Mouse (Mus musculus): ENCODE measurements around the gene Tes.
A peak's percentile ranks its signal among the peaks of the same experiment; 100 is the strongest.
"Not testable (repeated sequence)": the region's sequence is repeated elsewhere in the genome, so short reads cannot be mapped to it uniquely, and the experiment has no call there.

The Tes gene

GRCm38 (mm10) chr6:17064936-17065790 is at the start of gene Tes:
Tes (plus strand) TSS chr6:17065149.
- peak; percentile 84 to 89 for DNase-seq

GRCm38 (mm10) chr6:17025886-17026285 is 39.1 kb upstream of the Tes start:
- DNase-seq: no peak

- no peak for DNase-seq
Observed at GRCm38 (mm10) chr6:17027572-17027971, 37.4 kb upstream of the Tes start.

- DNase-seq: no peak
Observed at GRCm38 (mm10) chr6:17028809-17029208, 36.1 kb upstream of the Tes start.

GRCm38 (mm10) chr6:17032231-17032728 is 32.7 kb upstream of the Tes start:
- DNase-seq: no peak

GRCm38 (mm10) chr6:17034095-17034494 is 30.9 kb upstream of the Tes start:
- DNase-seq: no peak

- no peak for DNase-seq
Observed at GRCm38 (mm10) chr6:17035228-17035627, 29.7 kb upstream of the Tes start.

- DNase-seq: no peak
Observed at GRCm38 (mm10) chr6:17051432-17052025, 13.4 kb upstream of the Tes start.

- no peak for DNase-seq
Observed at GRCm38 (mm10) chr6:17053028-17053660, 11.8 kb upstream of the Tes start.

GRCm38 (mm10) chr6:17054781-17055180 is 10.2 kb upstream of the Tes start:
- DNase-seq: no peak

- no peak for DNase-seq
Observed at GRCm38 (mm10) chr6:17055659-17056058, 9.3 kb upstream of the Tes start.

GRCm38 (mm10) chr6:17059501-17059900 is 5.4 kb upstream of the Tes start:
- no peak for DNase-seq

GRCm38 (mm10) chr6:17060154-17060553 is 4.8 kb upstream of the Tes start:
- no peak for DNase-seq

- not testable (repeated sequence) for DNase-seq
Observed at GRCm38 (mm10) chr6:17061826-17062225, 3.1 kb upstream of the Tes start.

GRCm38 (mm10) chr6:17062366-17062765 is 2.6 kb upstream of the Tes start:
- DNase-seq: no peak

GRCm38 (mm10) chr6:17065791-17066169 is 831 bp downstream of the Tes start:
- no peak for DNase-seq

- DNase-seq: no peak
Observed at GRCm38 (mm10) chr6:17066211-17066940, 1.4 kb downstream of the Tes start.

- DNase-seq: no peak
Observed at GRCm38 (mm10) chr6:17071899-17072298, 7.0 kb downstream of the Tes start.

- DNase-seq: no peak
Observed at GRCm38 (mm10) chr6:17072338-17072737, 7.4 kb downstream of the Tes start.

- no peak for DNase-seq
Observed at GRCm38 (mm10) chr6:17072763-17073484, 8.0 kb downstream of the Tes start.

GRCm38 (mm10) chr6:17077270-17077669 is 12.3 kb downstream of the Tes start:
- no peak for DNase-seq

- DNase-seq: no peak
Observed at GRCm38 (mm10) chr6:17077720-17078119, 12.8 kb downstream of the Tes start.
